Mouse (Mus musculus) gastrocnemius, postnatal 4 days (tissue): ENCODE data around the gene Gm4450. TPM values are rescaled to one million over a fixed set of nuclear protein-coding genes. Genes with fewer than 3 reads are reported as not detected.
"Not testable (repeated sequence)": the region's sequence is repeated elsewhere in the genome, so short reads cannot be mapped to it uniquely, and the experiment has no call there.

Source experiments
- DNase-seq, 2 experiments: peaks; one replicate each; pipeline ENCODE4 v3.0.0; 2021 to 2022; ENCODE audit warnings: low spot score in 2 of 2, mixed read lengths in 2 of 2
- long read RNA-seq, 2 experiments: library from polyadenylated mRNA; stranded (forward); transcript quantifications; one replicate each; pipeline ENCODE4 v2.0.0; 2021
- total RNA-seq, 2 experiments: library from RNA; stranded (reverse); gene quantifications; 2 replicates each; pipeline ENCODE4 v1.2.3; 2021

Gm4450 gene
- total RNA-seq: not detected
- long read RNA-seq, experiment 1: 0 reads
- long read RNA-seq, experiment 2: 0 reads

DNA sequence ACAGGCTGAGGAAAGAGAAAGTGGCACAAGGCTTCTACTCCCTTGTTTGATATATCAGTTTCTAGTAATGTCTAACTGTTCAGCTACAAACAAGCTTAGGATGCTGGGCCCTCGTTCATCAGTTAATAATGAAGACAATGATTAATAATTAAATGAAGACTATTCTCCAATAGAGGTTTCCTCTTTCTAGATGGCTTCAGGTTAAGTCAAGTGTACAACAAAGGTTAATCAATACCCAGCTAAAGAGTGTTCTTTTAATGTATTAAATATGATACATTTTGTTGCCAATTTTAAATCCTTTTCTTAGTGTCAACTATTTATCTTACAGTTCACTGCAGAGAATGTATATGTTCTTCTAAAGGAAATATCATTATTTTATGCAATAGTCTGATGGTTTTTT lies at the start of gene Gm4450:
Gene Gm4450 (minus strand): TSS at position 101 of the 400 bp plus-strand sequence.
- not testable (repeated sequence) for DNase-seq

GRCm38 (mm10) chr3:98497401-98497800 lies 40.5 kb upstream of the Gm4450 start:
- not testable (repeated sequence) for DNase-seq

DNA sequence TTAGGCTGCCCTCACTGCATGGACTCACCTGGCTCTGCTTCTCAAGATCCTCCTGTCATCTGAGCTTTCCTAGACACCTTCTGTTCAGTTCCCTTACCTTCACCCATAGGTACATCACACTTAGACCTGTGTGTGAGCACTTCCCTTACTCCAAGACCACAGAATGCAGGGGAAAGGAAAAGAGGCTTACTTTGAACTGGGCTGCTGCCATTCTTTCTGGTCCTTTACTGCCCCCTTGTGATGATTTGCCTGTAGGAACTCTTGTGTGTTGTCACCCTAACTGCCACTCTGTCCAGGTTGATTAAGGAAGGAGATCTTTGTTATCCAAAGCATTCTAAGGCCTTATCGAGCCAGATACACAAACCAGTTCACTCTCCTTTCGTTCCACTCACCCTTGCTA lies 39.8 kb upstream of the Gm4450 start:
- not testable (repeated sequence) for DNase-seq

GRCm38 (mm10) chr3:98495055-98495454 lies 38.1 kb upstream of the Gm4450 start:
- not testable (repeated sequence) for DNase-seq

DNA sequence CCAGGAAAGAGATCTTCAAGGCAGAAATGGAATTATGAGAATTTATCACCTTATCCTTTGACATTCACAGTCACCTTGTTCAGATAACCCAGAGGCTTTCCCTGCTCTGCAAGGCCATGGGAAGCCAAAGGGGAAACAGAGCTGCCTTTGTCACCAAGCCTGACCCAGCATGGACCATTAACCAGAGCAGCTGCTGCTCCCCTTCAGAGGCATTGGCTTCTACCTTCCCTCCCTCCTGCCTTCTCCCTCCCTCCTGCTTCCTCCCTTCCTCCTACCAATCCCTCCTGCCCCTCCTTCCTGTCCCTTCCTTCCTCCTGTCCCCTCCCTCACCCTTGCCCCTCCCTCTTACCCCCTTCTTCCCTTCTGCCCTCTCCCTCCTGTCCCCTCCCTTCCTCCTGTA lies 37.3 kb upstream of the Gm4450 start:
- not testable (repeated sequence) for DNase-seq

GRCm38 (mm10) chr3:98471499-98471898 lies 14.6 kb upstream of the Gm4450 start:
- DNase-seq: not testable (repeated sequence)

DNA sequence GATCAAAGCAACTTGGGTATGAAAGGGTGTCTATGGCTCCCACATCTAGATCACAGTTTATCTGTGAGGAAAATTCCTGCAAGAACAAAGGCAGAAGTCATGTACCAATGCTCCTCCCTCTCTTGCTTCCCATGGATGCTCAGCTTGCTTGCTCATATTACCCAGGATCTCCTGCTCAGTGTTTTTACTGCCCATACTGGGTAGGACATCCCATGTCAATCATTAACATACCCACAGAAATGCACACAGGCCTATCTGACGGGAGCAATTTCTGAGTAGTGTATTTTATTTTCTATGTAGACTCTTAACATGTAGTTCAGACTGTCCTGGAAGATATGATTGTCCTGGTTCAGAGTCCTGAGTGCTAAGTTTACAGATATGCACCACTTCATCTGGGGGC lies 14.1 kb upstream of the Gm4450 start:
- not testable (repeated sequence) for DNase-seq

DNA sequence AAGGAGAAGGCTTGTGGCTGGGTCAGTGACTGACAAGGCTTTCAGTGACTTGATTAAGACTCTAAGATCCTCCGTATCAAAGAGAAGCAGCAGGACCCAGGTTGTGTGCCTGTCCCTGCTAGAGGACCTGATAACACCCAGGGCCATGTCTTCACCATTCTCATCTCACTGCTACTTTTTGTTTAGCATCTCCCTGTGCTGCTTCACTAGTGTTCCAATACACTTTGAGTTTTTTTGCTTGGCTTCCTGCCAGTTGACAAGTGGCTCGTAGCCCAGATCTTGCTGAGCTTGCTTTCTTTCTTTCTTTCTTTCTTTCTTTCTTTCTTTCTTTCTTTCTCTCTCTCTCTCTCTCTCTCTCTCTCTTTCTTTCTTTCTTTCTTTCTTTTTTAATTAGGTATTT lies 12.4 kb upstream of the Gm4450 start:
- DNase-seq: not testable (repeated sequence)

DNA sequence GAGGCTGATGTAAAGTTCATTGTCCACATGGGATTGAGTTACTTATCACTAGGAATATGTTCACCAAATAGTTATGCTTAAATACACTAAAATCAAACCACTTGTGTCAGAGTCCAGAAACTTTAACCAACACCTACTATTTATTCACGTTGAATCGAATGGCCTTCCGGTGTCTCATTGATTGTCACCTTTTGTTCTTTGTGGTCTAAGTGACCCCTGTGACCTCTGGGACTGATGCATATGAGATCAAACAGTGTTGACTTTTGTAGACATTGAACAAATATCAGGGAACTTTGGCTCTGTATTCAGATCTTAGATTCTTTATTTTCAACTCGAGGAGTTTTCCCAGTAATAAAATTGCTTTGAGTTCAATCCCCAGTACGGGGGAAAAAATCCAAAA lies 3.1 kb downstream of the Gm4450 start:
- DNase-seq: not testable (repeated sequence)

GRCm38 (mm10) chr3:98443924-98444323 lies 13.0 kb downstream of the Gm4450 start:
- not testable (repeated sequence) for DNase-seq

DNA sequence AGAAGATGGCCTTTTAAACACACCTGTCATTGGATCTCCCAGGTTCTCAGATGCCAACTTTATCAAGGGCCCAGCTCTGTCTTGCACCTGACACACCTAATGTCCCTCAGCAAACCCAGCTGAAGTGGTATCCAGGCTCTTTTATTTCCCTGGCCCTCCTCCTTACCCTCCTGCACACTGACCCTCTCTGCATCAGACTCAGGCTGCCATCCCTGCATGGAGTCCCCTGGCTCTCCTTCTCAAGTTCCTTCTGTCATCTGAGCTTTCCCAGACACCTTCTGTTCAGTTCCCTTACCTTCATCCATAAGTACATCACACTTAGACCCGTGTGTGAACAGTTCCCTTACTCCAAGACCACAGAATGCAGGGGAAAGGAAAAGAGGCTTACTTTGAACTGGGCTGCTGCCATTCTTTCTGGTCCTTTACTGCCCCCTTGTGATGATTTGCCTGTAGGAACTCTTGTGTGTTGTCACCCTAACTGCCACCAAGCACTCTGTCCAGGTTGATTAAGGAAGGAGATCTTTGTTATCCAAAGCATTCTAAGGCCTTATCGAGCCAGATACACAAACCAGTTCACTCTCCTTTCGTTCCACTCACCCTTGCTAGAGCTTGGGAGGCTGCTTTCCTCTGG lies 13.7 kb downstream of the Gm4450 start:
- not testable (repeated sequence) for DNase-seq

DNA sequence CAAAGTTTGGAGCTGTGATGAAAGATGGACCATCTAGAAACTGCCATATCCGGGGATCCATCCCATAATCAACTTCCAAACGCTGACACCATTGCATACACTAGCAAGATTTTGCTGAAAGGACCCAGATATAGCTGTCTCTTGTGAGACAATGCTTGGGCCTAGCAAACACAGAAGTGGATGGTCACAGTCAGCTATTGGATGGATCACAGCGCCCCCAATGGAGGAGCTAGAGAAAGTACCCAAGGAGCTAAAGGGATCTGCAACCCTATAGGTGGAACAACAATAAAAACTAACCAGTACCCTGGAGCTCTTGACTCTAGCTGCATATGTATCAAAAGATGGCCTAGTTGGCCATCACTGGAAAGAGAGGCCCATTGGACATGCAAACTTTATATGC lies 14.7 kb downstream of the Gm4450 start:
- not testable (repeated sequence) for DNase-seq

DNA sequence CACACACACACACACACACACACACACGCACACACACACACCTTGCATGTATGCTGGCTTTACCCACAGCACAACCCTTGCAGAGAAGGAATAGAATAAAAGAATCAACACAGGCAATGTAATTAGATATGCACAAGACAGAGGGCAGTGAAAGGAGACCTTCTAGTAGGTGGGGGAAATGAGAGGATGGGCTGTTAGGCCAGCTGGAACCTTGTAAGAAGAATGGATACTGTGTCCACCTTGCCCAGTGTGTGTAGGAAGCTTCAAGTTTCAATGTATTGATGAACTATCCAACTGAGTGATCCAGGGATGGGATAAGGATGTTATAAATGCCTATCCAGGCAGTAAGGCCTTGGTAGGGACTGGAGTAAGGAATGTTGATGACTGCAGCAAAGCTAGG lies 21.9 kb downstream of the Gm4450 start:
- no peak for DNase-seq

GRCm38 (mm10) chr3:98434088-98434816 lies 22.7 kb downstream of the Gm4450 start:
- DNase-seq: no peak

DNA sequence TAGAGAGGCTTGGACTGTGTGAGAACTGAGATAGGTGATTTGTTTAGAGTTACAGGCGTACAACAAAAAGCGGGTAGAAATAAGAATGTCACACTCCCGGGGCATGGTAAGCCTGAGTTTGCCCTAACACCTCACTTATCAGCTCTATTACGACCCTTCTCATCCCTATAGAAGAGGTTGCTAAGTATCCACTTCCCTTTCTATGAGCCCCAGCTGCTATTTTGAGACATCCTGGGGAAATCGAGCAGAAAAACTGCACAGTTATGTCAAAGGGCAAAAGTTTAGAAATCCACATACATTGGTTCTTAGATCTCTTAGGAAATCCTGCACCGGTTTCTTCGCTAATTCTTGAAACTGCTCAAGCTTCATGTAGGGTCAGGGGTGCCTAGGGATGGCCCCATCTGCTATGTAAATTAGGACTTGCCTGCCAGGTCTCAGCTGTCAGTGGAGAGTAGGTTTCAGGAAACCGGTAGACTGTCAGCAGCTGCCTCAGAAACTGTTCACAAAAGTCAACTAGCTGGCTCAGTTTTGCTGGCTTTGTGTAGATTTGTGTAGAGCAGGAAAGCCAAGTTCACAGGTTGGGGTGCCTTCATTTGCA lies 27.9 kb downstream of the Gm4450 start:
- no peak for DNase-seq

- DNase-seq: no peak
These were observed 28.5 kb downstream of the Gm4450 start for GRCm38 (mm10) chr3:98428449-98428775.

DNA sequence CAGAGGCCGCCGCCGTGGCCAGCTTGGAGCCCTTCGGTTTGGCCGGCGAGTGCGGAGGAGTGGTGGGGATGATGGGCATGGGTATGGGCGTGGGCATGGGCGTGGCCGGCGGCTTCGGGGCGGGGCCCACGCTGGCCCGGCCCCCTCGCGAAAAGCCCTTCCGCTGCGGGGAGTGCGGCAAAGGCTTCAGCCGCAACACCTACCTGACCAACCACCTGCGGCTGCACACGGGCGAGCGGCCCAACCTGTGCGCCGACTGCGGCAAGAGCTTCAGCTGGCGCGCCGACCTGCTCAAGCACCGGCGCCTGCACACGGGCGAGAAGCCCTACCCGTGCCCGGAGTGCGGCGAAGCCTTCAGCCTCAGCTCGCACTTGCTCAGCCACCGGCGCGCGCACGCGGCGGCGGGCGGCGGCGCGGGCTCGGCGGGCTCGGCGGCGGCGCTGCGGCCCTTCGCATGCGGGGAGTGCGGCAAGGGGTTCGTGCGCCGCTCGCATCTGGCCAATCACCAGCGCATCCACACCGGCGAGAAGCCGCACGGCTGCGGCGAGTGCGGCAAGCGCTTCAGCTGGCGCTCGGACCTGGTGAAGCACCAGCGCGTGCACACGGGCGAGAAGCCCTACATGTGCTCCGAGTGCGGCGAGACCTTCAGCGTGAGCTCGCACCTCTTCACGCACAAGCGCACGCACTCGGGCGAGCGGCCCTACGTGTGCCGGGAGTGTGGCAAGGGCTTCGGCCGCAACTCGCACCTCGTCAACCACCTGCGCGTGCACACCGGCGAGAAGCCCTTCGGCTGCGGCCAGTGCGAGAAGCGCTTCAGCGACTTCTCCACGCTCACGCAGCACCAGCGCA lies 29.1 kb downstream of the Gm4450 start:
- peak; percentile 56 to 68 for DNase-seq

- no peak for DNase-seq
These were observed 29.7 kb downstream of the Gm4450 start for GRCm38 (mm10) chr3:98427260-98427599.

DNA sequence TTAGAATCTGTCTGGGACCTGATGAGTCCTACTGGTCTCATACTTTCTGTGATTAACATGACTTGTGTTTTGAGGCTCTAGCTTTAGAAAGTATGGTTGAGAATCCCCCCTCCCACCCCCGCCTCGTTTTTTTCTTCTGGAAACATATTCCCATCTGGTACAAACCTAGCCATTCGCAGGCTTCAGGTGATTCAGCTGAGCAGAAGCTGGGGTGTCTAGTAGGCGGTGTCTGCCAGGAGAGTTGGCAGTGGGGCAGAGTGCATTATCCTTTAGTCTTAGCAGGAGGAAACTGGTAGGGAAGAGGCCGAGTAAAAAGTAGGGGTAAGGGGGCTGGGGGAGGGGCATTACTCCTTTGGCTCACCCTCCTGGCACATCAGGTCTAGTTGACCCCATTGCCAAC lies 30.2 kb downstream of the Gm4450 start:
- no peak for DNase-seq

GRCm38 (mm10) chr3:98422926-98423325 lies 34.0 kb downstream of the Gm4450 start:
- no peak for DNase-seq

DNA sequence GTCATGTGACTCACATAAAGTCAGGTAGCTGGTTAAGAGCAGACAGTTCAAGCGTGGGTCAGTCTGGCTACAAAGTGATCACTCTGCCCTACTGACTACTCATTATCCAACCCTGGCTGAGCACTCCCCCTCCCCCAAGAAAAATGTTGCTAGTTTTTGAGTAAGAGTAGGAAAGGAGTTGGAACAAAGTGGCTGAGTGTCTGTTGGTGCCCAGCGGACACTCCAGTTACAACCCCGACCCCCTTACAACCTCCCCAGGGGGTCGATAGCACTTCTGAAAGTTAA lies 37.2 kb downstream of the Gm4450 start:
- DNase-seq: no peak
